Mouse (Mus musculus) limb, embryonic 13.5 days (tissue): Measurements from ENCODE around the gene Mphosph9. TPM values are rescaled to one million over a fixed set of nuclear protein-coding genes. Genes with fewer than 3 reads are reported as not detected.
"Not testable (repeated sequence)": the region's sequence is repeated elsewhere in the genome, so short reads cannot be mapped to it uniquely, and the experiment has no call there.

ENCODE experiments used
- ATAC-seq: fragments of 200-750 bp; cut with Nextera tagmentation; 2 replicates; pipeline ENCODE4 v1.8.0; 2017; ENCODE audit warnings: low read depth, moderate number of reproducible peaks, moderate TSS enrichment; ENCODE audit not compliant: low FRiP score
- H3K27ac ChIP-seq: fragments of 300-500 bp; sonication (generic); 2 replicates; pipeline ENCODE4 v1.5.1; 2015; ENCODE audit warnings: inconsistent platforms, mild to moderate bottlenecking, moderate library complexity
- H3K27me3 ChIP-seq: fragments of 300-500 bp; sonication (generic); 2 replicates; pipeline ENCODE4 v1.6.1; 2015; ENCODE audit warnings: mild to moderate bottlenecking, inconsistent platforms
- H3K36me3 ChIP-seq: fragments of 300-500 bp; sonication (generic); 2 replicates; pipeline ENCODE4 v1.6.1; 2015; ENCODE audit warnings: inconsistent platforms, mild to moderate bottlenecking, moderate library complexity
- H3K4me1 ChIP-seq: fragments of 300-500 bp; sonication (generic); 2 replicates; pipeline ENCODE4 v1.6.1; 2015; ENCODE audit warnings: inconsistent platforms
- H3K4me2 ChIP-seq: fragments of 300-500 bp; sonication (generic); replicated peaks from 2 replicates; pipeline ENCODE4 v1.6.1; 2015; ENCODE audit warnings: inconsistent platforms, mild to moderate bottlenecking, moderate library complexity
- H3K4me3 ChIP-seq: fragments of 300-500 bp; sonication (generic); 2 replicates; pipeline ENCODE4 v1.5.1; 2015; ENCODE audit warnings: moderate library complexity, mild to moderate bottlenecking, inconsistent platforms
- H3K9ac ChIP-seq: fragments of 300-500 bp; sonication (generic); 2 replicates; pipeline ENCODE4 v1.6.1; 2015; ENCODE audit warnings: mild to moderate bottlenecking, inconsistent platforms
- H3K9me3 ChIP-seq: fragments of 300-500 bp; sonication (generic); 2 replicates; pipeline ENCODE4 v1.6.1; 2016; ENCODE audit warnings: inconsistent platforms
- WGBS: fragments of 180-500 bp; shearing (Covaris S2); methylation state at CpG from one replicate; pipeline ENCODE4 v1.1.7; 2015; 5-methylcytosine and 5-hydroxymethylcytosine counted together
- polyA plus RNA-seq: library from polyadenylated mRNA; unstranded; fragments of >200 nt; fragmentation: Nextera tagmentation; extraction: Ambion mirVana; gene quantifications from 2 replicates; pipeline ENCODE4 v1.2.1, GENCODE M21; 2015

Mphosph9 gene
- polyA plus RNA-seq, 1 experiment from 2014 or later, result 13.2 TPM

- H3K4me3 ChIP-seq, H3K27me3 ChIP-seq, H3K9me3 ChIP-seq, H3K27ac ChIP-seq, ATAC-seq, H3K9ac ChIP-seq, H3K4me1 ChIP-seq, H3K4me2 ChIP-seq: not testable (repeated sequence)
- H3K36me3 ChIP-seq, result peaks cover 75% of the 10 kb centered on the region
- WGBS, result 66% methylated on average over 4 of the region's 4 CpGs
Observed at GRCm38 (mm10) chr5:124299307-124299706, 28.5 kb downstream of the Mphosph9 start.

- H3K27me3 ChIP-seq, result no peaks in the 10 kb centered on the region
- peaks cover 83% of the 10 kb centered on the region for H3K36me3 ChIP-seq
- 96% methylated on average over 4 of the region's 4 CpGs for WGBS
- no peak for ATAC-seq
- no peak overlapping the region for H3K27ac ChIP-seq
- no peak overlapping the region for H3K9ac ChIP-seq
- H3K4me1 ChIP-seq, result no peaks in the 10 kb centered on the region
- no peaks in the 10 kb centered on the region for H3K9me3 ChIP-seq
- no peak overlapping the region for H3K4me3 ChIP-seq
- H3K4me2 ChIP-seq, result no peak overlapping the region
Observed at GRCm38 (mm10) chr5:124296475-124296874, 31.3 kb downstream of the Mphosph9 start.

- ATAC-seq, result no peak
- Histone ChIP-seq H3K4me3 (no peak overlapping the region), H3K36me3 (peaks cover 93% of the 10 kb centered on the region), H3K9ac (no peak overlapping the region), H3K9me3 (no peaks in the 10 kb centered on the region), H3K4me1 (no peaks in the 10 kb centered on the region), H3K27me3 (no peaks in the 10 kb centered on the region), H3K27ac (no peak overlapping the region), H3K4me2 (no peak overlapping the region)
- 96% methylated on average over 5 of the region's 5 CpGs for WGBS
Observed at GRCm38 (mm10) chr5:124293967-124294366, 33.8 kb downstream of the Mphosph9 start.

- no peak overlapping the region for H3K9ac ChIP-seq
- no peak for ATAC-seq
- H3K9me3 ChIP-seq, result peaks cover 4% of the 10 kb centered on the region; the same call in 1 of the 2 replicates
- no peaks in the 10 kb centered on the region for H3K4me1 ChIP-seq
- H3K36me3 ChIP-seq, result peaks cover 94% of the 10 kb centered on the region
- no peak overlapping the region for H3K4me3 ChIP-seq
- no peak overlapping the region for H3K4me2 ChIP-seq
- H3K27ac ChIP-seq, result no peak overlapping the region
- 88% methylated on average over 4 of the region's 4 CpGs for WGBS
- no peaks in the 10 kb centered on the region for H3K27me3 ChIP-seq
Observed at GRCm38 (mm10) chr5:124290216-124290615, 37.6 kb downstream of the Mphosph9 start.

- Histone ChIP-seq H3K4me2 (no peak overlapping the region), H3K27me3 (no peaks in the 10 kb centered on the region), H3K4me3 (no peak overlapping the region), H3K4me1 (no peaks in the 10 kb centered on the region), H3K27ac (no peak overlapping the region), H3K9ac (no peak overlapping the region), H3K9me3 (peaks cover 4% of the 10 kb centered on the region; the same call in 1 of the 2 replicates), H3K36me3 (peaks cover 83% of the 10 kb centered on the region)
- no peak for ATAC-seq
- 94% methylated on average over 6 of the region's 6 CpGs for WGBS
Observed at GRCm38 (mm10) chr5:124287616-124288247, 40.0 kb downstream of the Mphosph9 start.

GRCm38 (mm10) chr5:124284330-124284729, 43.4 kb downstream of the Mphosph9 start:
- Histone ChIP-seq H3K27me3 (no peaks in the 10 kb centered on the region), H3K4me3 (no peak overlapping the region), H3K4me2 (no peak overlapping the region), H3K9me3 (peaks cover 4% of the 10 kb centered on the region; the same call in 1 of the 2 replicates), H3K27ac (no peak overlapping the region), H3K36me3 (peaks cover 84% of the 10 kb centered on the region), H3K9ac (no peak overlapping the region), H3K4me1 (no peaks in the 10 kb centered on the region)
- WGBS, result 63% methylated on average over 3 of the region's 3 CpGs
- no peak for ATAC-seq

- Histone ChIP-seq H3K4me3 (no peak overlapping the region), H3K36me3 (peaks cover 84% of the 10 kb centered on the region)
Observed at GRCm38 (mm10) chr5:124282854-124283253, 44.9 kb downstream of the Mphosph9 start.

GRCm38 (mm10) chr5:124270226-124270625, 57.5 kb downstream of the Mphosph9 start:
- 91% methylated on average over 5 of the region's 5 CpGs for WGBS
- ATAC-seq, result no peak
- H3K27me3 ChIP-seq, result no peaks in the 10 kb centered on the region
- no peak overlapping the region for H3K4me2 ChIP-seq
- peaks cover 53% of the 10 kb centered on the region for H3K36me3 ChIP-seq
- no peak overlapping the region for H3K27ac ChIP-seq
- H3K9ac ChIP-seq, result no peak overlapping the region
- no peaks in the 10 kb centered on the region for H3K9me3 ChIP-seq
- H3K4me1 ChIP-seq, result no peaks in the 10 kb centered on the region
- H3K4me3 ChIP-seq, result no peak overlapping the region

More at GRCm38 (mm10) chr5:124282854-124283253, 44.9 kb downstream of the Mphosph9 start:
- Histone ChIP-seq H3K4me2 (no peak overlapping the region), H3K9ac (no peak overlapping the region), H3K27ac (no peak overlapping the region), H3K9me3 (peaks cover 2% of the 10 kb centered on the region; the same call in 1 of the 2 replicates), H3K27me3 (no peaks in the 10 kb centered on the region), H3K4me1 (no peaks in the 10 kb centered on the region)
- ATAC-seq, result no peak
- WGBS, result 78% methylated on average over 2 of the region's 2 CpGs

- Histone ChIP-seq H3K27ac (no peak overlapping the region), H3K36me3 (peaks cover 52% of the 10 kb centered on the region), H3K9me3 (no peaks in the 10 kb centered on the region), H3K4me1 (no peaks in the 10 kb centered on the region), H3K9ac (no peak overlapping the region), H3K4me2 (no peak overlapping the region), H3K27me3 (no peaks in the 10 kb centered on the region), H3K4me3 (no peak overlapping the region)
- ATAC-seq, result no peak
- WGBS, result 77% methylated on average over 11 of the region's 11 CpGs
Observed at GRCm38 (mm10) chr5:124269661-124270060, 58.1 kb downstream of the Mphosph9 start.

GRCm38 (mm10) chr5:124267652-124268051, 60.1 kb downstream of the Mphosph9 start:
- Histone ChIP-seq H3K27ac (no peak overlapping the region), H3K27me3 (no peaks in the 10 kb centered on the region), H3K36me3 (peaks cover 67% of the 10 kb centered on the region), H3K4me2 (no peak overlapping the region), H3K4me3 (no peak overlapping the region), H3K9me3 (no peaks in the 10 kb centered on the region), H3K4me1 (no peaks in the 10 kb centered on the region), H3K9ac (no peak overlapping the region)
- no peak for ATAC-seq
- WGBS, result 94% methylated on average over 6 of the region's 6 CpGs

- no peak for ATAC-seq
- Histone ChIP-seq H3K27me3 (no peaks in the 10 kb centered on the region), H3K36me3 (peaks cover 74% of the 10 kb centered on the region), H3K4me3 (no peak overlapping the region), H3K9me3 (no peaks in the 10 kb centered on the region), H3K9ac (no peak overlapping the region), H3K27ac (no peak overlapping the region), H3K4me1 (no peaks in the 10 kb centered on the region), H3K4me2 (no peak overlapping the region)
- WGBS, result 86% methylated on average over 6 of the region's 6 CpGs
Observed at GRCm38 (mm10) chr5:124266821-124267220, 61.0 kb downstream of the Mphosph9 start.

- 79% methylated on average over 4 of the region's 4 CpGs for WGBS
- Histone ChIP-seq H3K27ac (no peak overlapping the region), H3K9me3 (no peaks in the 10 kb centered on the region), H3K27me3 (no peaks in the 10 kb centered on the region), H3K4me1 (no peaks in the 10 kb centered on the region), H3K4me3 (no peak overlapping the region), H3K36me3 (peaks cover 80% of the 10 kb centered on the region), H3K9ac (no peak overlapping the region), H3K4me2 (no peak overlapping the region)
- ATAC-seq, result no peak
Observed at GRCm38 (mm10) chr5:124263246-124263645, 64.5 kb downstream of the Mphosph9 start.

GRCm38 (mm10) chr5:124262090-124262489, 65.7 kb downstream of the Mphosph9 start:
- Histone ChIP-seq H3K4me2 (no peak overlapping the region), H3K36me3 (peaks cover 91% of the 10 kb centered on the region), H3K9ac (no peak overlapping the region), H3K4me1 (no peaks in the 10 kb centered on the region), H3K4me3 (no peak overlapping the region), H3K27me3 (no peaks in the 10 kb centered on the region), H3K27ac (no peak overlapping the region), H3K9me3 (no peaks in the 10 kb centered on the region)
- 80% methylated on average over 4 of the region's 4 CpGs for WGBS
- no peak for ATAC-seq
